Mouse (Mus musculus): ENCODE data around the gene Mpzl2.
"Not testable (repeated sequence)": the region's sequence is repeated elsewhere in the genome, so short reads cannot be mapped to it uniquely, and the experiment has no call there.

Mpzl2 gene

GRCm38 (mm10) chr9:45032261-45032660 is 7.3 kb upstream of the Mpzl2 start:
- no peak for DNase-seq (ENCODE audit: extremely low read depth, low read depth, low spot score)

DNA sequence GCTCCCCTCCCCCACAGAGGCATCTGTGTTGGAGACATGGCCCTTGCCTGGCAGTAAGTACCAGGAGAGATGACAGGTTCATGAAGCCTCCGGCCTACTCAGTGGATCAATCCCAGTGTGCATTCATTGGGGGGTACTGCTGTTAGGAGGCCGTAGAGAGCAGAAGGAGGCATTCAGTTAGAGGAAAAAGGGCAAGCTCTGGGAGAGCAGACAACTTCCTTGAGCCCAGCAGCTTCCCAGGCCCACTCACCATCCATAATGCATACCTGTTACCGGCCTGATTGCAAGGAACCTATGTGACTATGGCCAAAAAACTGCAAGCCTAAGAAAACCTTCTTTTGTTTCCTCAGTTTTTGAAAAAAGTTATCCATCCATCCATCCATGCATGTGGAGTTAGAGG is 5.1 kb upstream of the Mpzl2 start:
- no peak for DNase-seq (ENCODE audit: extremely low read depth, low read depth, low spot score)

GRCm38 (mm10) chr9:45037803-45038202 is 1.8 kb upstream of the Mpzl2 start:
- DNase-seq (ENCODE audit: extremely low read depth, low read depth, low spot score), result not testable (repeated sequence)

DNA sequence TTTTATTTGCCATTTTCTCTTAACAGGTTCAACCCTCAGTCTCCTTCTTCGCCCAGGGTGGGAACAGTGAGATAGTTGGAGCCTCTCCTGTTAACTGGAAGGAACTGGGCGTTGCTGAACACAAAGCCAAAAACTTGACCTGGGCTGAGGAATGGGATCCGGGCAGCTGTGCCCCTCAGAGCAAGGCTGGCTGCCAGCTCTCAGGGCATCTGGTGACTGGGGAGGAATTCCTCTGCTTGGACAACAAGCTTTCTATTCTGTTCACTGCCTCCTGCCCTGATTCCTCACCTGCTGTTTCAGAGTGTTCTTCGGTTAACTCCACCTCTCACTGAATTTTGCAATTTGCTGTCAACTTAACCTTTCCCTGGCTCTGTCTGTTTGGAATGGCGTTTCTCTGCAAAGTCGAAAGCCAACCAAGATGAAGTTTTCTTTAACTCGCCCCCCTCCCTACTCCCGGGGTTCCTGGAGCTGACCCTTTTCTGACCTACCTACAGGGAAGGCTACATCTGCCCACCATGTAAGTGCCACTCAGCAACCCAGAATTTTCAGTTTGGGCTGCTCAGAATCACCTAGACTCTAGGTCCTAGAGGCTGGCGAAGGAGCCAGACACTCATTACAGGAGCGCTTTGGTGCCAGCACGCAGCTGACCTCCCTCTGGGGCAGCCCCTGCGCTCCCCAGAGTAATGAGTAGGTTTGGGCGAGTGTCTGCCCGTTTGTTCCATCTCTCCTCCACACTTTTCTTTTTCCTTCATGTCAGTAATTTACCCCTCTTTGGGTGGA is 657 bp downstream of the Mpzl2 start:
- no peak for DNase-seq (ENCODE audit: extremely low read depth, low read depth, low spot score)

GRCm38 (mm10) chr9:45041131-45041838 is 1.7 kb downstream of the Mpzl2 start:
- DNase-seq (ENCODE audit: extremely low read depth, low read depth, low spot score), result peak; percentile 69

DNA sequence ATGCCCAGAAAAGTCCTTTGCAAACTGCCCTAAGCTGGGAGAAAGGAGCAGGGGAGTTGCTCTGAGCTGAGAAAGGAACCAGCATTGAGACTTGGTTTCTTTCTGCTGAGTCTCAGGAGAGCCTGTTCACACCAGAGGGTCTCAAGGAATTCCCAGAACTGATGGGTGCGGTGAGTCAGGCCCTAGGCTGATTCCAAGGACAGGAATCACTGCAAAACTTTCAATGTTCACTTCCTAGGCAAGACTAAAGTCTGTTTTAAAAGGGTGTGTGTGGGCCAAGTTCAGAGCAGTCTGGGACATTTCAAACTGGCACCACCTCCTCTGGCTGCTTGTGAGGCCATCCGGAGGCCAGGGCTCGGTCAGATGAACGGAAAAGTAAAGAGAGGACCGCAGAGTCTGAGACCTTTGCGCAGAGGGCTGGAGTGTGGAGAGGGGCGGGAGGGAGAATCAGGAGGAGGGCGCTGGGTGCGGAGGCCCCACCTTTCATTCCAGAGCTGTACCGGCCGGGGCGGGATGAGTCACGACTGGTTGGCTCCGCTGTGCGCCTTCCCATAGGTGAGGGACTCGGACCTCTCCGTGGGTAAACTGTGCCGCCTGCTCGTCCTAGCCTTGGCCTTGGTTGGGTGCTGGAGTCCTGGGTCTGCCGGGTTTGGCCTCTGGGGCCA is 2.6 kb downstream of the Mpzl2 start:
- no peak for DNase-seq (ENCODE audit: extremely low read depth, low read depth, low spot score)

- DNase-seq (ENCODE audit: extremely low read depth, low read depth, low spot score), result no peak
Measured at GRCm38 (mm10) chr9:45042947-45043346, 3.3 kb downstream of the Mpzl2 start.

- no peak for DNase-seq (ENCODE audit: extremely low read depth, low read depth, low spot score)
Measured at GRCm38 (mm10) chr9:45046973-45047372, 7.4 kb downstream of the Mpzl2 start.

DNA sequence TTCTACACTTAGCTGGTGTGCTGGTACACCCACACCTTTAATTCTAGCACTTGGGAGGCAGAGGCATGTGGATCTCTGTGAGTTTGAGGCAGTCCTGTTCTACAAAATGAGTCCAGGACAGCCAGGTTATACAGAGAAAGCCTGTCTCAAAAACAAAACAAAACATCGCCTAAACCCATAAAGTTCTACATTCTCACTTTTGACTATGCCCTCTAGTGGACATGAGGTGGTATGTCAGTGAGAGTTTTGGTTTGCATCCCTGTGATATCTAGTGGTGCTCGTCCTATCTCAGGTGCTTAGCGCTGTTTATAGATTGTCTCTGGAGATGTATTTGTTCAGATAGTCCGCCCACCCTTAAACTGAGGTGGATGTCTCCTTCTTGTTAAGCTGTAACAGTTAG is 8.9 kb downstream of the Mpzl2 start:
- no peak for DNase-seq (ENCODE audit: extremely low read depth, low read depth, low spot score)

DNA sequence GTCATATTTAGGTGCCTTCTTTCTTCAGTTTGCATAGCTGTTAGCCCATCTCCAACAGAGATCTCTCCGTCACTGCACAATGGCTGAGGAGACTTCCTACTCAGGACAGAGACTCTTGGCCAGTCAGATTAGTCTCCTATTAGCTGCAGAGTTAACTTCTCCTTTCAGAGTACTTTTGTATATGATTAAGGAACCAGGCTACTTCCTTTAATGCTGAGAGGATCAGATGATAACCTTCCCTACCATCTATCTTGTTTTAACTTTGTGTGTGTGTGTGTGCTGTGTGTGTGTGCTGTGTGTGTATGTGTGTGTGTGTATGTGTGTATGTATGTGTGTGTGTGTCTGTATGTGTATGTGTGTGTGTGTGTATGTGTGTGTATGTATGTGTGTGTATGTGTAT is 10.1 kb downstream of the Mpzl2 start:
- no peak for DNase-seq (ENCODE audit: extremely low read depth, low read depth, low spot score)

- no peak for DNase-seq (ENCODE audit: extremely low read depth, low read depth, low spot score)
Measured at GRCm38 (mm10) chr9:45050301-45050700, 10.7 kb downstream of the Mpzl2 start.

DNA sequence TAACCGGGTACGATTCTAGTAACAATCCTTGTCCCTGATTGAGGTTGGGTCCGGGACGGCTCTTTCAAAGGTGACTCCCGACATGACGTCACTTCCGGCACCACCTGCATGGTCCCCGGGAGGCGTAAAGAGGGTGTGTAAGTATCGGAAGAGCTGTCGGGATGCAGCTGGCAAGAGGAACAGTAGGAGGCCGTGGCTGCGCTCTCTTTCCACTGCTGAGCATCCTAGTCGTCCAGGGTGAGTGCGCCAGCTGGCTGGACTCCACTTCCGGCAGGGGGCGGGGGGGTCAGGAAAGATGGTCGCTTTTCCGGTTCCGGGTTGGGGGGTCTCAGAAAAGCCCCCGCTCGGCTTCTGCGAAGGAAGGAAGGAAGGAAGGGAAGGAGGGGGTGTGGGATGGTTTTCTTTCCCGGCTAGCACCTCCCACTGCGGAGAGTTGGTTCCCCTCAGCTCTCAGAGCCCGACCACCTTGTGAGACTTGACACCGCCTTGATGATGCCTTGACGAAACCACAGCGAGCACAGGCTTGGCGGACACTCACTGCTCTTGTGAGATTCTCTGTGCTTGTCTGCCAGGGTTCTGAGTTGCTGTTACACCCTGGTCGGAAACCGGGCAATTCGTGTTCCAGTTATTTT is 15.6 kb downstream of the Mpzl2 start, which contains the start of gene Mpzl3:
Mpzl3 (plus strand) TSS at position 105 of the 632 bp plus-strand sequence.
- DNase-seq (ENCODE audit: extremely low read depth, low read depth, low spot score), result no peak

DNA sequence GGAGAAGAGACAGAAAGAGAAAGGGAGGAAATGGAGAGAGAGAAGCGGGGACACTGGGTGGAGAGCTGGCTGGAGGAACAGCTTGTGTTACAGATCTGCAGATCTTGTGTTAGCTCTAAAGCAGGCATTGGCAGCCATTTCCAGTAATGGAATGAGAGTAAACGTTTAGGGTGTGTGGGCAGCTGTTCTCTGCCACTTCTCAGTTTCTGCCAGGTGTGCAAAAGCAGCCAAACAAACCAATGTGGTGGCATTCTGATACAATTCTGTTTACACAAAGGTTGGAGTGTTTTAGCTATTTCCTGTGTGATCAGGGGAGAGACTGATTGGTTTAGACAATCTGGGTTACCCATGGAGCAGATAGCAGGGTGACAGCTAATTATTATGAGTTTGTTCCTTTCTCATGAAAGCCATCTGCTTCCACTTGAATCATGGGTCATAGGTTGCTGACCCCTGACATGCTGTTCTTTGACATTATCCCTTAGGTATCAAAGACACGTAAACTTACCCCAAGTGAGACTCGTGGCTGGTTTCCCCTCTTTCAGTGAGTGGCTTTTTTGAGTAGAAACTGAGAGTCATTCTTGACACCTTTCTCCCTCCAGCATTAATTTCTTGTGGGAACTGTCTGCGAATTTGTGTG is 18.8 kb downstream of the Mpzl2 start:
- DNase-seq (ENCODE audit: extremely low read depth, low read depth, low spot score), result no peak

DNA sequence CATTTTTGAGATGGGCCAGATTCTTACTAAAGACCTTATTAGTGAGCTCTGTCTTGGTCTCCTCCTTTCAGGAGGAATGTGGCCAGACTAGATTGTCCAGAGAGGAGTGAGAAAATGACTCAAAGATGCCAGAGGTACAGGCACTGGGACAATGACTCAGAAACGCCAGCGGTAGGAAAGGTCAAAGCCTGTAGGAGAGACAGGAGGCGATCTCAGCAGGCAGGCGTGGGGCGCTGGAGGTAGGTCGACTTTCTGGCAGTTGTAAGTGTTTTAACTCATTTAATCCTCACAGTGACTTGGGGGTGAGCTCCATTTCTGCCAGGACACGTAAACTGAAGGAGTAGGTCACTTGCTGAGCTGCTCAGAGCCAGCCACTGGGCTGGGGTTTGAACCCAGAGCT is 20.6 kb downstream of the Mpzl2 start:
- DNase-seq (ENCODE audit: extremely low read depth, low read depth, low spot score), result no peak

- DNase-seq (ENCODE audit: extremely low read depth, low read depth, low spot score), result no peak
Measured at GRCm38 (mm10) chr9:45062677-45063076, 23.1 kb downstream of the Mpzl2 start.

GRCm38 (mm10) chr9:45064421-45064820 is 24.8 kb downstream of the Mpzl2 start:
- no peak for DNase-seq (ENCODE audit: extremely low read depth, low read depth, low spot score)

GRCm38 (mm10) chr9:45066735-45067134 is 27.1 kb downstream of the Mpzl2 start:
- DNase-seq (ENCODE audit: extremely low read depth, low read depth, low spot score), result no peak

DNA sequence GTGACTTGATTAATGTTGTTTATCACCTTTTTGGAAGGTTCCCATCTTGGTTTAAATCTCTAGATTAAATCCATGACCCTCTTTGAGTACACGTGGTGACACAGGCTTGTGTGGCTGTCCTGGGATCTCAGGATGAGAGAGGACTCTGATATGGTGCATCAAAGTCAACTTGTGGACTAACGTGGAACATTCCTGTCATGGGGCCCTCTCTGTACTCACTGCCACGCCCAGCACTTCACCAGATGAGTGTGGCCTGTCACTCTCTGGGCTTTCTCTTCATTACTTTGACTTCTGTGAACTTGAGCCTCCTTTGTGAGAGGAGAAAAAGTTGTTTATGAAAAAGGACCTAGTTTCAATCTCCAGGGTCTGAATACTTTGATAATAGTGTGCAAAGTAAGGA is 32.2 kb downstream of the Mpzl2 start:
- no peak for DNase-seq (ENCODE audit: extremely low read depth, low read depth, low spot score)

GRCm38 (mm10) chr9:45077859-45078258 is 38.3 kb downstream of the Mpzl2 start:
- no peak for DNase-seq (ENCODE audit: extremely low read depth, low read depth, low spot score)

- no peak for DNase-seq (ENCODE audit: extremely low read depth, low read depth, low spot score)
Measured at GRCm38 (mm10) chr9:45079011-45079410, 39.4 kb downstream of the Mpzl2 start, which contains the start of gene Jaml. TSS of gene Jaml (plus strand) at chr9:45079183.

GRCm38 (mm10) chr9:45083132-45083531 is 43.5 kb downstream of the Mpzl2 start:
- DNase-seq (ENCODE audit: extremely low read depth, low read depth, low spot score), result no peak
